Mouse (Mus musculus): ENCODE data around the gene Gabrb2. TPM values are rescaled to one million over a fixed set of nuclear protein-coding genes. Genes with fewer than 3 reads are reported as not detected.

The Gabrb2 gene
- polyA plus RNA-seq, 1 experiment from 2014 or later, result 1.2 TPM

DNA sequence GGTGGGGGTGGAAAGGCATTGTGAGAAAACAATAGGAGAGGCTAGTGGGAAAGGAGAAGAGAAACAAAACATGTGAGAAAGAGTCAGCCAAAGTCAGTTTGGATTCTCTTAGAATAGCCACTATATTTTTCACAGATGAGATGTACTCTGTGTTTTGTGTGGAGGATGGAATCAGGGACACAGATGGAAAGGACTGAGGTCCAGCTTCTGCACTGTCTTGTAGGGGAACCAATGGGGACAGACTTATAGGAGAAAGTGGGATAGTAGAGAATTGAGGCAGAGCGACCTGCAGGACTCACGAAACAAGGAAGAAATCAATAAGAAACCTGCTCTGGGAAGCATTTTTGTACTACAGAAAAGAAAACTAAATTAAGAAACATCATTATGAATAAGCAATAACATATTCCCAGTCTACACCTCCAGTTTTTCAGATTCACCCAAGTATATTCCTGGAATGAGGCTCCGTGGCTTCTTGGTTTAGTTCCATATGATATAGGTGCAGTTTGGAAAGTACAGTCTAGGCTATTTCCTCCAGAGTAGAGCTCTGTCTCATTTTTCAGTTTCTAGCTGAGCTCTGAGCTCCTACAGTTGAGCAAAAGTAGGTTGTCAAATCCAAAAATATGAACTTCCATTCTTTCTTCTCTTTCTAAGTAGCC lies 108.8 kb downstream of the Gabrb2 start:
- Histone ChIP-seq H3K4me3 (ENCODE audit: low read depth, low read length) (no peak overlapping the region), H3K27ac (ENCODE audit: low read depth) (no peak overlapping the region), H3K27me3 (ENCODE audit: insufficient read depth, low read length) (no peaks in the 10 kb centered on the region), H3K36me3 (ENCODE audit: insufficient read depth) (no peaks in the 10 kb centered on the region), H3K4me2 (no peak overlapping the region), H3K9me3 (ENCODE audit: low read depth, low read length) (no peaks in the 10 kb centered on the region), H3K9ac (no peak overlapping the region), H3K4me1 (ENCODE audit: insufficient read depth) (no peaks in the 10 kb centered on the region)
- ATAC-seq (ENCODE audit: insufficient read depth) (no peak), DNase-seq (no peak)
- no peak for TF ChIP-seq CTCF (IDR thresholded peaks at IDR 0.05; ENCODE audit: low read depth)
- WGBS, result 79% methylated on average over 3 of the region's 3 CpGs

- no peak for TF ChIP-seq CTCF (IDR thresholded peaks at IDR 0.05; ENCODE audit: low read depth)
- H3K9ac ChIP-seq, result no peak overlapping the region
- ATAC-seq (ENCODE audit: insufficient read depth), result no peak
- no peaks in the 10 kb centered on the region for H3K36me3 ChIP-seq (ENCODE audit: insufficient read depth)
- no peak overlapping the region for H3K4me2 ChIP-seq
- no peak overlapping the region for H3K27ac ChIP-seq (ENCODE audit: low read depth)
- no peak overlapping the region for H3K4me3 ChIP-seq (ENCODE audit: low read depth, low read length)
- WGBS, result 57% methylated on average over 2 of the region's 2 CpGs
- no peaks in the 10 kb centered on the region for H3K9me3 ChIP-seq (ENCODE audit: low read depth, low read length)
- DNase-seq, result no peak
- no peaks in the 10 kb centered on the region for H3K4me1 ChIP-seq (ENCODE audit: insufficient read depth)
- no peaks in the 10 kb centered on the region for H3K27me3 ChIP-seq (ENCODE audit: insufficient read depth, low read length)
Observed at GRCm38 (mm10) chr11:42532577-42532976, 113.0 kb downstream of the Gabrb2 start.

GRCm38 (mm10) chr11:42535286-42535685 lies 115.7 kb downstream of the Gabrb2 start:
- H3K9ac ChIP-seq, result no peak overlapping the region
- H3K36me3 ChIP-seq (ENCODE audit: insufficient read depth), result no peaks in the 10 kb centered on the region
- H3K4me2 ChIP-seq, result no peak overlapping the region
- H3K27me3 ChIP-seq (ENCODE audit: insufficient read depth, low read length), result no peaks in the 10 kb centered on the region
- no peak for TF ChIP-seq CTCF (IDR thresholded peaks at IDR 0.05; ENCODE audit: low read depth)
- H3K4me3 ChIP-seq (ENCODE audit: low read depth, low read length), result no peak overlapping the region
- no peak overlapping the region for H3K27ac ChIP-seq (ENCODE audit: low read depth)
- ATAC-seq (ENCODE audit: insufficient read depth) (no peak), DNase-seq (no peak)
- no peaks in the 10 kb centered on the region for H3K4me1 ChIP-seq (ENCODE audit: insufficient read depth)
- WGBS, result 76% methylated on average over 5 of the region's 5 CpGs
- no peaks in the 10 kb centered on the region for H3K9me3 ChIP-seq (ENCODE audit: low read depth, low read length)

GRCm38 (mm10) chr11:42535861-42536260 lies 116.3 kb downstream of the Gabrb2 start:
- no peak for TF ChIP-seq CTCF (IDR thresholded peaks at IDR 0.05; ENCODE audit: low read depth)
- Histone ChIP-seq H3K36me3 (ENCODE audit: insufficient read depth) (no peaks in the 10 kb centered on the region), H3K4me3 (ENCODE audit: low read depth, low read length) (no peak overlapping the region), H3K4me2 (no peak overlapping the region), H3K27ac (ENCODE audit: low read depth) (no peak overlapping the region), H3K27me3 (ENCODE audit: insufficient read depth, low read length) (no peaks in the 10 kb centered on the region), H3K4me1 (ENCODE audit: insufficient read depth) (no peaks in the 10 kb centered on the region), H3K9me3 (ENCODE audit: low read depth, low read length) (no peaks in the 10 kb centered on the region), H3K9ac (no peak overlapping the region)
- DNase-seq (no peak), ATAC-seq (ENCODE audit: insufficient read depth) (no peak)
- WGBS, result 71% methylated on average over 1 of the region's 1 CpGs

DNA sequence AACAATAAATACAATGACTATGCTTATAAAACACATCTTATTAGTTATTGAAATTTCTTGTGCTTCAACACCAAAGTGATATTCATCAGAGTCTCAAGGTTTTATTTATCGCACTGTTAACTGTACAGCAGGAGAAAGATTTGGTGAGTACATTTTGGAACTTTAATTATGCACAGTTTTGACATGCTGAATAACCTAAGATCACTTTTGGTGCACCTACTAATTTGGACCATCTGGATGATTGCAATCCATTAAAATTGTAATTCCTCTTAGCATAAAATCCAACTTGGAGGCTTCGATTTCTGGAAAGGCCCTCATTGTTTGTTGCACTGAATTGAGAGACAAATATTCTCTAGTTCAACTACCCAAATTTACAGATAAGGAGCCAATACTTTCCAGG lies 123.3 kb downstream of the Gabrb2 start:
- TF ChIP-seq CTCF (IDR thresholded peaks at IDR 0.05; ENCODE audit: low read depth), result no peak
- Histone ChIP-seq H3K4me2 (no peak overlapping the region), H3K36me3 (ENCODE audit: insufficient read depth) (no peaks in the 10 kb centered on the region), H3K9me3 (ENCODE audit: low read depth, low read length) (no peaks in the 10 kb centered on the region), H3K27me3 (ENCODE audit: insufficient read depth, low read length) (no peaks in the 10 kb centered on the region), H3K9ac (no peak overlapping the region), H3K4me1 (ENCODE audit: insufficient read depth) (no peaks in the 10 kb centered on the region), H3K27ac (ENCODE audit: low read depth) (no peak overlapping the region), H3K4me3 (ENCODE audit: low read depth, low read length) (no peak overlapping the region)
- ATAC-seq (ENCODE audit: insufficient read depth), result no peak
- DNase-seq, result no peak
- WGBS, result 90% methylated on average over 2 of the region's 2 CpGs

DNA sequence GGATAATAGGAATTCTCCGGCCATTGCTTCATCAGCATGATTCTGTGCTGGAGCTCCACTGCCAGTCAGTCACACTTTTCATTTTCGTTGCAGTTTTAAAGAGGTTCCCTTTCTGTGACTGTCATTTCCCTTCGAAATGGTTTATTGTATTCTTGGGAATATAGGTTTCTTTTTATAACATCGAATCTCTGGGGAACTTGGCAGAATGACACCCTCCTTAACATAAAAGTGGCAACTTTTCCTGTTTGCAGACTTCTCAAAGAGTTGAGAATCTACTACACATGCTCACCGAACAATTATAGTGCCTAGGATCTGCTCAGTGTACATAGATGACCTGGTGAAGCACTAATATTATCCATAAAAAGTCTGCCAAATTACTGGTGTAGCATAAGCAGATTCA lies 146.5 kb downstream of the Gabrb2 start:
- 78% methylated on average over 5 of the region's 5 CpGs for WGBS
- TF ChIP-seq CTCF (IDR thresholded peaks at IDR 0.05; ENCODE audit: low read depth), result no peak
- H3K27ac ChIP-seq (ENCODE audit: low read depth), result no peak overlapping the region
- H3K4me3 ChIP-seq (ENCODE audit: low read depth, low read length), result no peak overlapping the region
- no peak for DNase-seq
- ATAC-seq (ENCODE audit: insufficient read depth), result no peak
- H3K4me2 ChIP-seq, result no peak overlapping the region
- no peak overlapping the region for H3K9ac ChIP-seq
- H3K4me1 ChIP-seq (ENCODE audit: insufficient read depth), result no peaks in the 10 kb centered on the region
- no peaks in the 10 kb centered on the region for H3K9me3 ChIP-seq (ENCODE audit: low read depth, low read length)
- H3K36me3 ChIP-seq (ENCODE audit: insufficient read depth), result no peaks in the 10 kb centered on the region
- no peaks in the 10 kb centered on the region for H3K27me3 ChIP-seq (ENCODE audit: insufficient read depth, low read length)

DNA sequence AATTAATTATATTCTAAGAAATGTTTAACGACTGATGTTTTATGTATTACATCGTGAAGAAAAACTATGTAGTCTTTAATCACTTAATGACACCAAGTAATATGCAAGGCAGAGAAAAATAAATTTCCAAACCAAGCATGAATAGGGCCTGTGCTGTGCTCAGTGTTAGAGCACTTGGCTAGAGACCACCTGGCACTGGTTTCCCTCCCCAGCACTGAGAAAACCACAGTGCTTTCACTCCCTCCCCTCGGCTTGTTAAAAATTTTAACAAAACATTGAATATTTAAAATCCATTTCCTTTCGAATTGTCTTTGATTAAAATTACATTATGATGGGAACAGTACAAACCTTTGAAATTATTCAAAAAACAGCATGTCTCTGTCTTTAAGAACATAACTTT lies 151.9 kb downstream of the Gabrb2 start:
- WGBS, result 67% methylated on average over 4 of the region's 4 CpGs
- no peak for TF ChIP-seq CTCF (IDR thresholded peaks at IDR 0.05; ENCODE audit: low read depth)
- no peak overlapping the region for H3K27ac ChIP-seq (ENCODE audit: low read depth)

More for the DNA sequence above, 151.9 kb downstream of the Gabrb2 start:
- H3K4me1 ChIP-seq (ENCODE audit: insufficient read depth), result no peaks in the 10 kb centered on the region
- H3K4me3 ChIP-seq (ENCODE audit: low read depth, low read length), result no peak overlapping the region
- H3K36me3 ChIP-seq (ENCODE audit: insufficient read depth), result no peaks in the 10 kb centered on the region
- H3K9ac ChIP-seq, result no peak overlapping the region
- H3K9me3 ChIP-seq (ENCODE audit: low read depth, low read length), result no peaks in the 10 kb centered on the region
- H3K4me2 ChIP-seq, result no peak overlapping the region
- ATAC-seq (ENCODE audit: insufficient read depth), result no peak
- DNase-seq, result no peak
- no peaks in the 10 kb centered on the region for H3K27me3 ChIP-seq (ENCODE audit: insufficient read depth, low read length)

Measured in lung, embryonic 14.5 days (tissue).